ENCODE assay signal across 23 mouse cellular contexts in the genomic region with DNA sequence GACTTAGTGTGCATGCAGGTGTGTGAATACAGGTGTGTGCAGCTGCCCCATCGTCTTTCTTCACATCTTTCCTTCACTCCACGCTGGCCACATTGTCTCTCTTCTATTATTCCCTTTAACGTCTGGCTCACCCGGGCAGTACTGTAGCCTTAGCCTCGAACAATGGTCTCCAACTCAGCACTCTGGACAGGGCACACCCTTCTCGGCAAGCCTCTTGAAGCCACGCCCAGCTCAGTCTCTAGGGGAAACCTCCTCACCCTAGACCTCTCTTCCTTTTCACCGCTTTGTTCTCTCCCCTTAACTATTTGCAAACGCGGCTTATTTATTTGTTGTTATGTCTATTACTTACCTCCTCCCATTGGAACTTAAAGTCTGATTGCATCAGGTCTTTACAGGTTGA. TPM values are rescaled to one million over a fixed set of nuclear protein-coding genes. Genes with fewer than 3 reads are reported as not detected.
DNase-seq lines count a peak whose midpoint lies in the region; ATAC-seq and TF ChIP-seq lines count a peak whose summit lies in the region.
"Had no signal": no experiment of that assay in that cellular context is flagged by ENCODE, and none has a peak within 500 bp of the region (broad histone marks: within the 10 kb centered on the region; RNA-seq: fewer than 3 reads in every experiment).

No protein-coding gene starts in this region.

- peaks cover 2% of the 10 kb centered on the region; the same call in 1 of the 2 replicates for H3K27me3 ChIP-seq in stomach, postnatal 0 days (ENCODE audit: control insufficient read depth, insufficient read depth, low read length)
- H3K27me3 ChIP-seq in intestine, embryonic 16.5 days (replicated peaks; ENCODE audit: control insufficient read depth, insufficient read depth, low read length), result no peaks in the 10 kb centered on the region
- H3K27me3 ChIP-seq: Patski had no signal

- H3K9ac ChIP-seq in stomach, postnatal 0 days (ENCODE audit: low read length), result no peak overlapping the region
- no peak overlapping the region for H3K9ac ChIP-seq in intestine, embryonic 16.5 days (ENCODE audit: low read depth, low read length)
- H3K9ac ChIP-seq: forebrain, embryonic 13.5 days; limb, embryonic 13.5 days had no signal

- peak; percentile 37 for DNase-seq in adrenal gland, postnatal 14 days
- no peak for DNase-seq in adrenal gland, postnatal 4 days (ENCODE audit: low spot score in 2 of 2)
- DNase-seq in spleen, postnatal 36 days (ENCODE audit: low spot score in 2 of 2), result peak; percentile 63 to 64
- DNase-seq in spleen, adult 12 weeks (ENCODE audit: low spot score), result no peak
- peak; percentile 49 for DNase-seq in c-Kit-positive CD71-negative TER-119-negative erythroid progenitor cells, embryonic 14.5 days (ENCODE audit: low read depth)
- DNase-seq in stomach, postnatal 0 days (ENCODE audit: low spot score), result no peak
- DNase-seq: adrenal gland, postnatal 10 days; cerebellum, postnatal 25 days; heart, adult 2 months; kidney, postnatal 10 days; lung, adult 2 months; thymus, postnatal 36 days had no signal

- H3K4me3 ChIP-seq in stomach, postnatal 0 days (ENCODE audit: low read depth, low read length), result no peak overlapping the region
- no peak overlapping the region for H3K4me3 ChIP-seq in intestine, embryonic 16.5 days (ENCODE audit: low read length)
- H3K4me3 ChIP-seq: forebrain, embryonic 13.5 days; heart, adult 2 months; midbrain, embryonic 10.5 days had no signal

- H3K4me2 ChIP-seq in stomach, postnatal 0 days (replicated peaks; ENCODE audit: low read depth), result no peak overlapping the region
- no peak overlapping the region for H3K4me2 ChIP-seq in intestine, embryonic 16.5 days (ENCODE audit: low read depth, low read length)
- H3K4me2 ChIP-seq: forebrain, embryonic 13.5 days had no signal

- 13% methylated on average over 10 of the region's 10 CpGs for WGBS in stomach, postnatal 0 days
- WGBS in intestine, embryonic 16.5 days, result 20% methylated on average over 10 of the region's 10 CpGs

- TF ChIP-seq EP300 in stomach, postnatal 0 days (optimal IDR thresholded peaks at IDR 0.05), result no peak

- peak; percentile 37; the same call in 1 of the 2 replicates for ATAC-seq in neutrophil, adult 5-6 weeks (ENCODE audit: extremely low read depth, insufficient number of reproducible peaks, low FRiP score, poor library complexity, severe bottlenecking)
- no peak for ATAC-seq in stomach, postnatal 0 days (ENCODE audit: low FRiP score, low TSS enrichment)
- no peak for ATAC-seq in intestine, embryonic 16.5 days
- ATAC-seq: forebrain, embryonic 13.5 days; hindbrain, postnatal 0 days; Patski had no signal

- H3K9me3 ChIP-seq in stomach, postnatal 0 days (ENCODE audit: control insufficient read depth, low read length), result no peaks in the 10 kb centered on the region
- H3K9me3 ChIP-seq in intestine, embryonic 16.5 days (ENCODE audit: control insufficient read depth, low read length), result no peaks in the 10 kb centered on the region
- H3K9me3 ChIP-seq: forebrain, embryonic 13.5 days; limb, embryonic 13.5 days; midbrain, embryonic 10.5 days had no signal

- TF ChIP-seq CTCF in stomach, postnatal 0 days (IDR thresholded peaks at IDR 0.05; ENCODE audit: low read depth), result no peak

- H3K36me3 ChIP-seq in stomach, postnatal 0 days (ENCODE audit: control insufficient read depth, insufficient read depth, low read length), result no peaks in the 10 kb centered on the region
- no peaks in the 10 kb centered on the region for H3K36me3 ChIP-seq in intestine, embryonic 16.5 days (ENCODE audit: control insufficient read depth, insufficient read depth, low read length)
- H3K36me3 ChIP-seq: limb, embryonic 13.5 days; midbrain, embryonic 10.5 days had no signal

- peaks cover 10% of the 10 kb centered on the region; the same call in 1 of the 2 replicates for H3K4me1 ChIP-seq in stomach, postnatal 0 days (replicated peaks; ENCODE audit: control insufficient read depth, insufficient read depth)
- H3K4me1 ChIP-seq in intestine, embryonic 16.5 days (ENCODE audit: control insufficient read depth, insufficient read depth, low read length), result peaks cover 23% of the 10 kb centered on the region

- no peak overlapping the region for H3K27ac ChIP-seq in stomach, postnatal 0 days (replicated peaks)
- H3K27ac ChIP-seq in intestine, embryonic 16.5 days (ENCODE audit: low read length), result no peak overlapping the region
- H3K27ac ChIP-seq: forebrain, embryonic 13.5 days; heart, adult 2 months; hindbrain, postnatal 0 days; limb, embryonic 13.5 days; midbrain, embryonic 10.5 days had no signal

RNA-seq across cellular contexts. Expression of a gene that starts 6.2 kb away (rescaled TPM):
- 0.38 and 0.52 TPM in 2 replicates for total RNA-seq in adrenal gland, postnatal 14 days (2021)
- 1 to 10 TPM; 1.1 to 6.0 TPM for total RNA-seq in adrenal gland, postnatal 4 days (2021)
- 0.25 and 0.35 TPM in 2 replicates for total RNA-seq in neutrophil, adult 5-6 weeks (2017)
- 0.96 and 1.3 TPM in 2 replicates for polyA plus RNA-seq in stomach, postnatal 0 days (2015; fragmentation: Nextera tagmentation; extraction: Ambion mirVana)
- polyA plus RNA-seq in intestine, embryonic 16.5 days (2015; fragmentation: Nextera tagmentation; extraction: Ambion mirVana), result 5.8 and 6.4 TPM in 2 replicates

RNA-seq across cellular contexts. Expression of a gene that starts 14.9 kb away (rescaled TPM):
- 2.3 and 12.2 TPM in 2 replicates for total RNA-seq in adrenal gland, postnatal 14 days (2021)
- 1 to 10 TPM; 2.6 to 3.8 TPM for total RNA-seq in adrenal gland, postnatal 4 days (2021)
- total RNA-seq in neutrophil, adult 5-6 weeks (2017), result 47.3 and 47.8 TPM in 2 replicates
- 0.40 and 0.44 TPM in 2 replicates for polyA plus RNA-seq in stomach, postnatal 0 days (2015; fragmentation: Nextera tagmentation; extraction: Ambion mirVana)
- 1.2 and 1.4 TPM in 2 replicates for polyA plus RNA-seq in intestine, embryonic 16.5 days (2015; fragmentation: Nextera tagmentation; extraction: Ambion mirVana)

RNA-seq across cellular contexts. Expression of a gene that starts 15.5 kb away (rescaled TPM):
- total RNA-seq in adrenal gland, postnatal 14 days (2021), result not detected in 2 replicates
- 1 to 10 TPM in 1 of 2 experiments, under 1 TPM in 1; 0.31 to 1.5 TPM for total RNA-seq in adrenal gland, postnatal 4 days (2021)
- total RNA-seq in neutrophil, adult 5-6 weeks (2017), result not detected in 2 replicates
- polyA plus RNA-seq in stomach, postnatal 0 days (2015; fragmentation: Nextera tagmentation; extraction: Ambion mirVana), result 5.8 and 6.1 TPM in 2 replicates
- polyA plus RNA-seq in intestine, embryonic 16.5 days (2015; fragmentation: Nextera tagmentation; extraction: Ambion mirVana), result 2.1 and 3.1 TPM in 2 replicates
- total RNA-seq: layer of hippocampus, postnatal 10 days had no signal
- polyA plus RNA-seq: forebrain, embryonic 13.5 days had no signal

RNA-seq across cellular contexts. Expression of a gene that starts 17.4 kb away (rescaled TPM):
- 0.64 TPM in 1 of 2 replicates, not detected in the other for total RNA-seq in adrenal gland, postnatal 14 days (2021)
- not detected for total RNA-seq in adrenal gland, postnatal 4 days (2021)
- total RNA-seq in neutrophil, adult 5-6 weeks (2017), result not detected in 2 replicates
- polyA plus RNA-seq in stomach, postnatal 0 days (2015; fragmentation: Nextera tagmentation; extraction: Ambion mirVana), result 0.17 TPM in 1 of 2 replicates, not detected in the other
- polyA plus RNA-seq in intestine, embryonic 16.5 days (2015; fragmentation: Nextera tagmentation; extraction: Ambion mirVana), result 0.23 and 0.37 TPM in 2 replicates
- total RNA-seq: gastrocnemius, adult 18-20 months; heart, adult 2 months; layer of hippocampus, postnatal 10 days had no signal
- polyA plus RNA-seq: embryonic facial prominence, embryonic 14.5 days; forebrain, embryonic 13.5 days; heart, adult 2 months; heart, postnatal 0 days; limb, embryonic 13.5 days; Patski had no signal

RNA-seq across cellular contexts. Expression of a gene that starts 26.1 kb away (rescaled TPM):
- 0.56 and 0.83 TPM in 2 replicates for total RNA-seq in adrenal gland, postnatal 14 days (2021)
- total RNA-seq in adrenal gland, postnatal 4 days (2021), result under 1 TPM; 0.62 to 0.76 TPM
- 0.86 and 2.4 TPM in 2 replicates for total RNA-seq in neutrophil, adult 5-6 weeks (2017)
- polyA plus RNA-seq in stomach, postnatal 0 days (2015; fragmentation: Nextera tagmentation; extraction: Ambion mirVana), result 0.36 and 0.38 TPM in 2 replicates
- polyA plus RNA-seq in intestine, embryonic 16.5 days (2015; fragmentation: Nextera tagmentation; extraction: Ambion mirVana), result 0.66 and 0.84 TPM in 2 replicates
- total RNA-seq: gastrocnemius, adult 18-20 months; hindbrain, postnatal 0 days had no signal

Comparison
In these comparisons a context has a peak if more than half of its experiments do, and no peak if none do; other contexts are left out.
1. DNase-seq: peak in adrenal gland, postnatal 14 days (single experiment), spleen, postnatal 36 days (2 of 2) and c-Kit-positive CD71-negative TER-119-negative erythroid progenitor cells, embryonic 14.5 days (single experiment); none in adrenal gland, postnatal 4 days (0 of 2), spleen, adult 12 weeks (single experiment) and stomach, postnatal 0 days (single experiment).